In the genomic region with DNA sequence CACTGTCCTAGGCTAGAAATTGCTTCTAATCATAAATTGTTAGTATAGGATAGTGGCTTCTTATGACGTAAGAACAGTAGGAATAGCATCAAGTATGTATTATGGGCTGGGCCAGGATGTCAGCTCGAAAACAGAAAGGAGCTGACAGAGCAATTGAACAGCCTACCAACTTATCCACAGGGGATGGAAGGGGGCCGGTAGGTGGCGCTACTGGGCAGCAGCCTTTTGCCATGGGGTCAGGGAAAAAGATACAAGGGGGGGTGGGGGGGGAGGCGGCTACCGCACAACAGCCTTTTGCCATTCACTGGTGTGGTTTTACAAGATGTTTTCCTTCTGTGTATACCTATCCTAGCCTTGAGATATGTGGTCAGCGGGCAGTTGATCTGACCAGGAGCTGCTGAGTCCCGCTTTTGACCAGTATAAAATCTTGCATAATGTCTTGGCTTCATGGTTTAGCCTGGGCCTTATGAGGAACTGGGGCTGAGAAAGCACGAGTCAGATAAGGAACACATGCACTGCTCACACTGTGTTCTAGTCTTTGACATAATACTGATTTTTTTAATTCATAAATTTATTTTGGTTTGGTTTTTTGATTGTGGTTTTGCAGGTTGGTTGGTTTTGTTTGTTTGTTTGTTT, we compare ENCODE assay signal across 11 mouse cellular contexts. TPM values are rescaled to one million over a fixed set of nuclear protein-coding genes. Genes with fewer than 3 reads are reported as not detected.
DNase-seq lines count a peak whose midpoint lies in the region; ATAC-seq and TF ChIP-seq lines count a peak whose summit lies in the region.
"Had no signal": no experiment of that assay in that cellular context is flagged by ENCODE, and none has a peak within 500 bp of the region (broad histone marks: within the 10 kb centered on the region; RNA-seq: fewer than 3 reads in every experiment).

No protein-coding gene starts in this region.

- 45% methylated on average over 9 of the region's 9 CpGs for WGBS in cerebellum, adult 2 months

- no peak overlapping the region for H3K4me3 ChIP-seq in cerebellum, adult 2 months (replicated peaks; ENCODE audit: insufficient read depth, low read depth, low read length)

- H3K27ac ChIP-seq in cerebellum, adult 2 months (ENCODE audit: insufficient read depth, low read length), result no peak overlapping the region

- DNase-seq in cerebellum, adult 2 months, result no peak
- no peak for DNase-seq in cerebellum, adult 11 months
- peak; percentile 55 for DNase-seq in left cerebral cortex, postnatal 4 days
- DNase-seq in left cerebral cortex, adult 11 months (ENCODE audit: low spot score), result no peak
- DNase-seq in adrenal gland, adult 18-20 months (ENCODE audit: low spot score in 2 of 2), result peak; percentile 48 to 50
- DNase-seq in kidney, postnatal 10 days, result peak; percentile 51
- peak; percentile 28 for DNase-seq in splenic B cell, adult 2 months (ENCODE audit: low read depth, low spot score)

- no peaks in the 10 kb centered on the region for H3K27me3 ChIP-seq in cerebellum, adult 2 months (ENCODE audit: control insufficient read depth, insufficient read depth, low read length)
- H3K27me3 ChIP-seq in splenic B cell, adult 2 months (ENCODE audit: control insufficient read depth, insufficient read depth, low read length, poor library complexity, severe bottlenecking), result no peaks in the 10 kb centered on the region

- H3K4me1 ChIP-seq in cerebellum, adult 2 months (ENCODE audit: control insufficient read depth, insufficient read depth, low read length), result no peaks in the 10 kb centered on the region

- H3K36me3 ChIP-seq in splenic B cell, adult 2 months (ENCODE audit: control insufficient read depth, insufficient read depth, low read length, poor library complexity, severe bottlenecking), result no peaks in the 10 kb centered on the region

- intact Hi-C loops in left cerebral cortex, postnatal 4 days (cut with DNase I), result no loop called here

- no peak for ATAC-seq in megakaryocyte, adult 5-6 weeks (ENCODE audit: poor library complexity, severe bottlenecking)

- no peak for TF ChIP-seq POLR2A in cerebellum, adult 2 months (IDR thresholded peaks at IDR 0.05; ENCODE audit: borderline replicate concordance, insufficient read depth, low read length)

- peak; percentile 8; the same call in 1 of the 2 replicates for TF ChIP-seq CTCF in cerebellum, adult 2 months (IDR thresholded peaks at IDR 0.05; ENCODE audit: borderline replicate concordance, insufficient read depth, low read depth, low read length)

RNA-seq across cellular contexts. Expression of gene Alpi, which starts 10.4 kb away (rescaled TPM):
- not detected in 2 replicates for polyA plus RNA-seq in cerebellum, adult 2 months (2012; rRNA removed)
- total RNA-seq in left cerebral cortex, postnatal 4 days (2021), result not detected
- not detected for total RNA-seq in adrenal gland, adult 18-20 months (2021)
- not detected in 2 replicates for total RNA-seq in megakaryocyte, adult 5-6 weeks (2015)
- not detected in 2 replicates for total RNA-seq in megakaryocyte, adult 5-6 weeks (2017)
- polyA plus RNA-seq: frontal cortex, adult 2 months had no signal

RNA-seq across cellular contexts. Expression of gene Akp3, which starts 12.9 kb away (rescaled TPM):
- 0.08 TPM in 2 replicates for polyA plus RNA-seq in cerebellum, adult 2 months (2012; rRNA removed)
- not detected for total RNA-seq in left cerebral cortex, postnatal 4 days (2021)
- not detected for total RNA-seq in adrenal gland, adult 18-20 months (2021)
- not detected in 2 replicates for total RNA-seq in megakaryocyte, adult 5-6 weeks (2015)
- not detected in 2 replicates for total RNA-seq in megakaryocyte, adult 5-6 weeks (2017)
- polyA plus RNA-seq: frontal cortex, adult 2 months; liver, embryonic 16.5 days had no signal

RNA-seq across cellular contexts. Expression of gene Alppl2, which starts 22.1 kb away (rescaled TPM):
- not detected in 2 replicates for polyA plus RNA-seq in cerebellum, adult 2 months (2012; rRNA removed)
- total RNA-seq in left cerebral cortex, postnatal 4 days (2021), result not detected
- not detected for total RNA-seq in adrenal gland, adult 18-20 months (2021)
- total RNA-seq in megakaryocyte, adult 5-6 weeks (2015), result not detected in 2 replicates
- not detected in 2 replicates for total RNA-seq in megakaryocyte, adult 5-6 weeks (2017)
- polyA plus RNA-seq: frontal cortex, adult 2 months; liver, embryonic 16.5 days; stomach, embryonic 16.5 days had no signal

RNA-seq across cellular contexts. Expression of gene Ecel1, which starts 44.5 kb away (rescaled TPM):
- 15.5 and 16.0 TPM in 2 replicates for polyA plus RNA-seq in cerebellum, adult 2 months (2012; rRNA removed)
- total RNA-seq in left cerebral cortex, postnatal 4 days (2021), result 10 to 100 TPM in 1 of 2 experiments, 1 to 10 TPM in 1; 3.4 to 11.8 TPM
- total RNA-seq in adrenal gland, adult 18-20 months (2021), result 1 to 10 TPM; 1.1 to 2.9 TPM
- not detected in 2 replicates for total RNA-seq in megakaryocyte, adult 5-6 weeks (2015)
- total RNA-seq in megakaryocyte, adult 5-6 weeks (2017), result not detected in 2 replicates

Comparison
In these comparisons a context has a peak if more than half of its experiments do, and no peak if none do; other contexts are left out.
1. DNase-seq: peak in left cerebral cortex, postnatal 4 days (single experiment), adrenal gland, adult 18-20 months (2 of 2), kidney, postnatal 10 days (single experiment) and splenic B cell, adult 2 months (single experiment); none in cerebellum, adult 2 months (0 of 2), cerebellum, adult 11 months (single experiment) and left cerebral cortex, adult 11 months (single experiment).